Mouse (Mus musculus): ENCODE results near the gene Klf9.

Gene Klf9

DNA sequence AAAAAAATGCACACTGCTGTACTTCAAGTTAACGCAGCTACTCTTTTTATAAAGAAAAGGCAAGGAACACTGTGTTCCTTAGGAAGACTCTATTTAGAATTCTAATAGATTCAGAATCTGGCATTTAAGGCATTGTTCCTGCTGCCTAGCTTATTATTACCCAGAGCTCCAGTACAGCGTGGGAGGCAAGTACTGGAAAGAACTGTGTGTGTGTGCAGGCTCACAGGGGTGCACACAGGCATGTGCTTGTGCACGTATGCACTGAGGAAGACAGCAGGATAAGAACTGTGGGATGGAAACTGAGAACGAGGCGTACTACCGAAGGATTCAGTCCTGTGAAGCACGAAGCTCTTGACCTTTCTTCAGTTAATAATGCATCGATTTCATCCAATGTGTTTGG is 73.3 kb downstream of the Klf9 start:
- DNase-seq (ENCODE audit: extremely low read depth, low read depth, low spot score) = no peak

Measured in fat pad, adult 2 months (tissue).